Mouse (Mus musculus): ENCODE measurements at regions not wholly inside any gene's neighbourhood (a gene's known extent, or its start where the extent isn't known, plus 50 kb on each side); places are given as distances from the start of the nearest gene placed in this dataset.
A peak's percentile ranks its signal among the peaks of the same experiment; 100 is the strongest.

DNA sequence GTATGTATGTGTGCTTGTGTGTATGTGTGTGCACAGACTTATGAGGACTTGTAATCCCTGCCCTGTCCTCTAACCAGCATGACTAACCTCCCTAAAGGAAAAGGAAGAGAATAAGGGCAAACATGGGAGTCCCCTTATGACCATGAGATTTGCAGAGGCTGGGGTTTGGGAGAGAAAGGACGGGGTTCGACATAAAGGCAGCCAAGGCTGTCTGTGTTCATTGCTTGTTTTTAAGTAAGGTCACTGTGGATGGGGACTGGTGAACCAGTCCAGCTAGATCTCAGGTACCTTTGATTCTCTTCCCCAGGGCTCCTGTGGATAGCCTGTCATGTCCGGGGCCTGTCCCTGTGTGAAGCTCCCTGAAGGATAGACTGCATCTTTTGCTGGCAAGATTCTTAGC, 55.6 kb downstream of the Irf2bp2 start:
- DNase-seq (ENCODE audit: low read depth), result no peak

- DNase-seq (ENCODE audit: low read depth), result no peak
Measured at GRCm38 (mm10) chr8:126536928-126537618, 56.7 kb downstream of the Irf2bp2 start.

DNA sequence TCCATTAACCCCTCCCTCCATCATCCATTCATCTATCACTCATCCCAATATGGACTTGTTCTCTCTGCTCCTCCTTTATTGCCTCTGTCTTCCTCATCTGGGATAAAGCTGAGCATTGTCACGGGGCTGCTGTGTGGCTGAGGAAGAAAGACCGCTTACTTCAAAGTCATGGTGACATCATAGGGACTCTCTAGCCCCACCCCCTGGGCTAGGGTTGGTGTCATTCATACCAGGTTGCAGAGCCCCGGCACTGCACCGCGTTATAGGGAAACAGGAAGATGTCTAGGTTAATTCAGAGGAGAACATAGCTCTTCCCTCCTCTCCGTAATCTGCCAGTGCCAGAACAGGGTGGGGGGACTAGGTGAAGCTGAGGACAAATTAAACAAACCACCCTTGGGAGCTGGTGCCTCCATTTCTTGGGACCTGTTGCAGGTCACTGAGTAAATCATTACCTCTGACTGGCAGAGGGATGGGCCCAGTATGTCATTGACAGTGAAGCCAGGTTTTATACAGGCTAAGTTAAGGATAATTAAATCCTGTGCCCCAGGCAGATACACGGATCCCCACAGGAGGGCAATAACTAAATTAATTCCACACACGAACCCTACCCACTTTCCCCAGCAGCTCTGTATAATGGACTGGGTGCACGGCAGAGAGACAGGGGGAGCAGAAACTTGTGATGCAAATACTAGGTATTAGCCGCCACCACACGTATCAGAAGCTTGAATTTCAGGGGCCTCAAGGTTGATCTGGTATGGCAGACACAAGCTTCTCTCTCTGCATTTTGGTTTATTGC, 57.5 kb downstream of the Irf2bp2 start:
- peak; percentile 55 for DNase-seq (ENCODE audit: low read depth)

GRCm38 (mm10) chr8:126532284-126532974, 57.6 kb upstream of the Tarbp1 start:
- DNase-seq (ENCODE audit: low read depth), result no peak

GRCm38 (mm10) chr8:126531459-126531858, 56.6 kb upstream of the Tarbp1 start:
- no peak for DNase-seq (ENCODE audit: low read depth)

DNA sequence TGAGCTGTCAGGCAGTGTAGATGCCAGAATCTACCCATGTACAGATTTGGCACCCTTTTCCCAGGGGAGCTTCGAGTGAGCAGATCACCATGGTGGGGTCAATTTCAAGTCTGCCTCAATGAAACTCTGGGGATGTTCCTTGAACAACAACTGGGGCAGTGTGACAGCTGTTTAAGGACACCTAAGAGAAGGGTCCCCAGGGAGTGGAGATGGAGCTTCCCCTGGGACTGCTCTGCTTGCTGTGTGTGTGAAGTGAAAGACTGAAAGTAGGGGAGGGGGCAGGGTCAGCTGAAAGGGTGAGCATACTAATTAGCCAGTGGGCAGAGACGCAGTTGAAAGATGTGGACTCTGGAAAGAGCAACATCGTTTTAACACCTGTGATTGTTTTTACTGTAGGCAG, 54.5 kb upstream of the Tarbp1 start:
- DNase-seq (ENCODE audit: low read depth), result no peak

- DNase-seq (ENCODE audit: low read depth), result no peak
Measured at GRCm38 (mm10) chr8:126528434-126529080, 53.7 kb upstream of the Tarbp1 start.

GRCm38 (mm10) chr8:126526864-126527571, 52.2 kb upstream of the Tarbp1 start:
- no peak for DNase-seq (ENCODE audit: low read depth)

GRCm38 (mm10) chr8:126525575-126525974, 50.7 kb upstream of the Tarbp1 start:
- no peak for DNase-seq (ENCODE audit: low read depth)

Data from induced T-regulatory cell, adult 2 months (primary cell).